Mouse (Mus musculus) forebrain, embryonic 10.5 days (tissue): ENCODE results near the gene Ppp1r26. TPM values are rescaled to one million over a fixed set of nuclear protein-coding genes. Genes with fewer than 3 reads are reported as not detected.

ENCODE experiments used
- polyA plus RNA-seq: library from polyadenylated mRNA; unstranded; fragments of >200 nt; fragmentation: Nextera tagmentation; extraction: Ambion mirVana; gene quantifications from 2 replicates; pipeline ENCODE4 v1.2.1, GENCODE M21; 2016

The Ppp1r26 gene
- polyA plus RNA-seq, 1 experiment from 2014 or later = 6.1 TPM

Other genes starting within 250 kb of the Ppp1r26 start
- 2.0 and 2.4 TPM in 2 replicates for gene 1700007K13Rik, start 19.5 kb downstream of the Ppp1r26 start, polyA plus RNA-seq
- gene Mrps2, start 21.3 kb downstream of the Ppp1r26 start, polyA plus RNA-seq = 68.1 and 70.3 TPM in 2 replicates
- not detected in 2 replicates for gene Gbgt1, start 50.1 kb downstream of the Ppp1r26 start, polyA plus RNA-seq
- not detected in 2 replicates for gene Gm10134, start 59.3 kb downstream of the Ppp1r26 start, polyA plus RNA-seq
- 22.5 and 23.2 TPM in 2 replicates for gene Ralgds, start 66.3 kb downstream of the Ppp1r26 start, polyA plus RNA-seq
- gene Cel, start 116.6 kb downstream of the Ppp1r26 start, polyA plus RNA-seq = 0.07 TPM in 1 of 2 replicates, not detected in the other
- 60.1 and 62.6 TPM in 2 replicates for gene Gtf3c5, start 137.0 kb downstream of the Ppp1r26 start, polyA plus RNA-seq
- gene Gfi1b, start 175.2 kb downstream of the Ppp1r26 start, polyA plus RNA-seq = 4.7 and 5.4 TPM in 2 replicates
- gene Tsc1, start 194.4 kb downstream of the Ppp1r26 start, polyA plus RNA-seq = 22.9 and 26.5 TPM in 2 replicates